Mouse (Mus musculus) heart, postnatal 4 days (tissue): ENCODE results near the gene Mrc2. TPM values are rescaled to one million over a fixed set of nuclear protein-coding genes. Genes with fewer than 3 reads are reported as not detected.

Experiments used
- DNase-seq: peaks from one replicate; pipeline ENCODE4 v3.0.0; 2021
- total RNA-seq, 2 experiments: library from RNA; stranded (reverse); gene quantifications; 2 replicates each; pipeline ENCODE4 v1.2.3; 2021

Gene Mrc2
- total RNA-seq, 2 experiments from 2014 or later, result 31.5 to 32.8 TPM

- DNase-seq, result no peak
These were observed 59.7 kb downstream of the Mrc2 start for GRCm38 (mm10) chr11:105352152-105352551.

- peak; percentile 97 for DNase-seq
These were observed 60.8 kb downstream of the Mrc2 start for GRCm38 (mm10) chr11:105352954-105353890.

GRCm38 (mm10) chr11:105353891-105354280, 61.4 kb downstream of the Mrc2 start:
- DNase-seq, result no peak

- no peak for DNase-seq
These were observed 63.9 kb downstream of the Mrc2 start for GRCm38 (mm10) chr11:105356301-105356700.

GRCm38 (mm10) chr11:105362041-105362765, 69.8 kb downstream of the Mrc2 start:
- DNase-seq, result no peak

- DNase-seq, result peak; percentile 90
These were observed 70.6 kb downstream of the Mrc2 start for GRCm38 (mm10) chr11:105362946-105363597.

GRCm38 (mm10) chr11:105363598-105364385, 71.3 kb downstream of the Mrc2 start:
- DNase-seq, result peak; percentile 52

- peak; percentile 55 for DNase-seq
These were observed 72.1 kb downstream of the Mrc2 start for GRCm38 (mm10) chr11:105364386-105365065.

GRCm38 (mm10) chr11:105365611-105366010, 73.2 kb downstream of the Mrc2 start:
- no peak for DNase-seq

- DNase-seq, result peak; percentile 38
These were observed 73.6 kb downstream of the Mrc2 start for GRCm38 (mm10) chr11:105366051-105366450.

- no peak for DNase-seq
These were observed 74.7 kb downstream of the Mrc2 start for GRCm38 (mm10) chr11:105367163-105367562.

- DNase-seq, result no peak
These were observed 76.4 kb downstream of the Mrc2 start for GRCm38 (mm10) chr11:105368833-105369232.

- DNase-seq, result no peak
These were observed 77.3 kb downstream of the Mrc2 start for GRCm38 (mm10) chr11:105369526-105370386.

- no peak for DNase-seq
These were observed 79.4 kb downstream of the Mrc2 start for GRCm38 (mm10) chr11:105371818-105372217.

GRCm38 (mm10) chr11:105373881-105374280, 81.4 kb downstream of the Mrc2 start:
- no peak for DNase-seq

GRCm38 (mm10) chr11:105374526-105375175, 82.2 kb downstream of the Mrc2 start:
- no peak for DNase-seq

GRCm38 (mm10) chr11:105375821-105376235, 83.4 kb downstream of the Mrc2 start:
- no peak for DNase-seq

- no peak for DNase-seq
These were observed 92.8 kb downstream of the Mrc2 start for GRCm38 (mm10) chr11:105385266-105385665.

- no peak for DNase-seq
These were observed 96.2 kb downstream of the Mrc2 start for GRCm38 (mm10) chr11:105388636-105389035.

GRCm38 (mm10) chr11:105390290-105390689, 97.8 kb downstream of the Mrc2 start:
- no peak for DNase-seq
